Mouse (Mus musculus): Measurements from ENCODE around the gene Alg9.
"Not testable (repeated sequence)": the region's sequence is repeated elsewhere in the genome, so short reads cannot be mapped to it uniquely, and the experiment has no call there.

The Alg9 gene

DNA sequence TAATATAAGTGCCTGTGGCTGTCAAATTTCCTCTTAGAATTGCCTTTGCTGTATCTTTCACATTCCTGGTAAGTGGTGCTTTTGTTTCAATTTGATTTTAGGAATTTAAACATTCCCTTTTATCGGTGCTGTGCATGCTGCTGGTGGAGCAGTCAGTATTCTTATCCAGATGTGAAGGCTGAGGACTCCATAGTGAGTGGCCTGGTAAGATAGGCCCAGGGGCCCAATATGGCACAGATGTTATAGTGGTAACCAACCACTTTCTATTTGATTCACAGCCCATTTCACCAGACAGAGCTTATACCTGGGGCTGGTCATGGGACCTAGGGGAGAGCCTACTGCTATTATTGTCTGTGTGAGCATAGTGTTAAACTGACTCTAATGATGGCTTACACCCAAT, 41.7 kb downstream of the Alg9 start:
- no peak for DNase-seq (ENCODE audit: low read depth, low spot score)

- no peak for DNase-seq (ENCODE audit: low read depth, low spot score)
Observed at GRCm38 (mm10) chr9:50818050-50818449, 43.2 kb downstream of the Alg9 start.

GRCm38 (mm10) chr9:50819716-50820115, 44.9 kb downstream of the Alg9 start:
- DNase-seq (ENCODE audit: low read depth, low spot score), result no peak

GRCm38 (mm10) chr9:50821651-50822050, 46.8 kb downstream of the Alg9 start:
- DNase-seq (ENCODE audit: low read depth, low spot score), result no peak

GRCm38 (mm10) chr9:50822216-50822615, 47.4 kb downstream of the Alg9 start:
- DNase-seq (ENCODE audit: low read depth, low spot score), result no peak

DNA sequence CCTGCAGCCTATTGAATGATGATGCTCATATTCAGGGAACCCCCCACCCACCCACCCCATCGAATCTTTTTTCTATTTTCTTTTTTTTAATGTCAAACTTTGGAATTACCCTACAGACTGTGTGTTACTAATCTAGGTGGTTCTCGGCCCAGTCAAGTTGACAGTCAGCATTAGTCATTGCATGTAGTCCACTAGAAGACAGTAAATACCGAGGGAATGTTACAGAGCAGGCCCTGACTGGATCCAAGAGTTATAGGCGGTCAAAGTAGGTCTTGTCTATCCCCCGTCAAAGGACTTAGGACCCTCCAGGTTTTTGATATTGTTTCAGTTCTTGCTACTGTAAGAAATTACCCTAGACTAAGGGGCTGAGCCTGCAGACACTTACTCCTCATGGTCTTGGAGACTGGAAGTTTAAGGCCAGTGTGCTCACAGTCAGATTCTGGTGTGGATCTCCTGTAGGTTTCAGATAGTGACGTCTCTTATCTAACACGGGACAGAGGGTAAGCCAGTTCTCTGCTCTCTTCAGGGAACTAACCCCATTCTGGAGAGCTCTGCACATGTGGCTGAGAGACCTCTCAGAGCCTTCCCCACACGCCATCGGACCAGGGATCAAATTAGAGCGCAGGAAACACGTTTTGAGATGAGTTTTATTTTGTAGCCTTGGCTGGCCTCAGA, 49.1 kb downstream of the Alg9 start:
- DNase-seq (ENCODE audit: low read depth, low spot score), result no peak

DNA sequence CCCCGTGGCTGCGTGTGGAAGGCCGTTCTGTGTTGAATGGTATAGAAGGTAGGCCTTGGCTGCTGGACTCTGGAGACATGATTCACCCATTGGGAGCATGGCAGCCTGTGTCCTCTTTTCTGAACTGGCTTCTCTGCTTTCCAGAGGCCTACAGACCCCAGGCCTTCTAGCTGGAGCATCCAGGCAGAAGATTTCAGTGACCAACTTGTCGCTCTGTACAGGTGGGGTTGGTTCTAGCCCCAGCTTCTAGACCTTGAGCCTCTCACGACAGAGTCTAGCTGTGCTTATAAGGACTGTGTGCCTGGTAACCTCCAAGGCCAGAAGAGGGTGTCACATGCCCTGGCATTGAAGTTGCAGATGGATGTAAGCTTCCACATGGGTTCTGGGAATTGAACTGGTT, 56.7 kb downstream of the Alg9 start:
- no peak for DNase-seq (ENCODE audit: low read depth, low spot score)

GRCm38 (mm10) chr9:50832162-50832561, 57.3 kb downstream of the Alg9 start:
- DNase-seq (ENCODE audit: low read depth, low spot score), result no peak

DNA sequence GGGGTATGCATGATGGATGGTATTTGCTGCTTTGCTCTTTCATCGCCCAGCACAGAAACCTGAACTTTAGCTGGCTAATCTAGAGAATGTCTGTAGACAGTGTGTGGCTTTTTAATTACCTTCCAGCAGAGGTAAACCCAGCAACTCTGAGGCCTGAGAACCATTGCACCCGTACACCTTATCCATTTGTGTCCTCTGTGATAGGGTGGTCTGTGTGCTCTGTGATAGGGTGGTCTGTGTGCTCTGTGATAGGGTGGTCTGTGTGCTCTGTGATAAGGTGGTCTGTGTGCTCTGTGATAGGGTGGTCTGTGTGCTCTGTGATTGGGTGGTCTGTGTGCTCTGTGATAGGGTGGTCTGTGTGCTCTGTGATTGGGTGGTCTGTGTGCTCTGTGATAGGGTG, 57.8 kb downstream of the Alg9 start:
- not testable (repeated sequence) for DNase-seq (ENCODE audit: low read depth, low spot score)

- DNase-seq (ENCODE audit: low read depth, low spot score), result no peak
Observed at GRCm38 (mm10) chr9:50833786-50834185, 59.0 kb downstream of the Alg9 start.

GRCm38 (mm10) chr9:50835068-50835705, 60.4 kb downstream of the Alg9 start:
- DNase-seq (ENCODE audit: low read depth, low spot score), result no peak

GRCm38 (mm10) chr9:50836097-50836496, 61.3 kb downstream of the Alg9 start:
- DNase-seq (ENCODE audit: low read depth, low spot score), result no peak

- DNase-seq (ENCODE audit: low read depth, low spot score), result no peak
Observed at GRCm38 (mm10) chr9:50841079-50841789, 66.4 kb downstream of the Alg9 start.

DNA sequence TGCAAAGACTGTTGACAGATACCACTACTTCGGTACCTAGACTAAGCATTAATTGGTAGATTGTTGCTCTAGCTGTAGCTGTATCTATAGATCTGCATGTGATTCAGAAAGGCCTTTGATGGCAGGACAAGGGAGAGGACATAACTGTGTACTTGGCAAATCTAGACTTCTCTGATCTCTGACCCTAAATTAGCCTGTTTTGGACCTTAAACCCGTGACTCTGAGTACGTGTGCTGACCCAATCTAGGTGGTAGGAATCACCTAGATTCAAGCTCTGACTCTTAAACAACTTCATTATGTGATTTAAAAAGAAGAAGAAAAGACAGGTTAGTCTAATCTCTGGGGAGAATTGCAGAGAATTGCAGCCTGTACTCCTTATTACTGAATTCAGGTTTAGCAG, 70.3 kb downstream of the Alg9 start, which contains the start of gene Ppp2r1b:
Gene Ppp2r1b (plus strand): TSS at position 221 of the 400 bp plus-strand sequence.
- no peak for DNase-seq (ENCODE audit: low read depth, low spot score)

DNA sequence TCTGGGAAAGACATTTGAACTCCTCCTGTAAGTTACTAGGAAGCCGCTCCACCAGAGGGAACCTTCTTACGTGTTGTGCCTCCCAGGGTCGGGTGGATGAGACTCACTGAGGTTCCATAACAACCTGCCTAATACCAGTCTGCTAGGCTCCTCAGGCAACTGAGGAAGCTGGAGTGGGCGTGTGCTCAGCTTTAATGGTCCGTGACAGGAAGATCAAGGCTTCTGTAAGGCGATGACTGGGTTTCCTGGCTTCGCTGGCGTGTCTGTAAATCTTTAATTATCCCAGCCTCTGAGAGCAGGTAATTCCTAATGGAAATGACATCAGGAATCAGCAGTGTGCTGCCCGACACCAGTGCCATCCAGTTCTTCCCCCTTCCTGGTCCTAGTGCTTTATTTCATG, 70.7 kb downstream of the Alg9 start:
- peak; percentile 14 for DNase-seq (ENCODE audit: low read depth, low spot score)

DNA sequence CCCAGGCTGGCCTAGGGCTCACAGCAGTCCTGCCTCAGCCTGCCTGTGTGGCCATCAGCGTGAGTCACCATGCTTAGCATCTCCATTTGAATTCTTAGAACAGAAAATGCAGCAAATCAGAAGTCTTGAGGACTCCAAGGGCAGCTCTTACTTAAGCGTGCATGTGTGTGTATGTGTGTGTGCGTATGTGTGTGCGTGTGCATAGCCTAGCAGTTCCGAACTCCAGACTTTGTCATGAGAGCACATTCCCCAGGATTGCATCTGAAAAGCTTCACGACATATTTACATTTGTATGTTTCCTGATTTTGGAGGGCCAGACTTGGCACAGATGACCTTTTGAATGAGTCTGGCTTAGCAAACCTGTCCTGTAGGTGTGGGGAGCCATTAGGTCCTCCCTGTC, 72.3 kb downstream of the Alg9 start:
- DNase-seq (ENCODE audit: low read depth, low spot score), result no peak

- no peak for DNase-seq (ENCODE audit: low read depth, low spot score)
Observed at GRCm38 (mm10) chr9:50847606-50848368, 73.0 kb downstream of the Alg9 start.

DNA sequence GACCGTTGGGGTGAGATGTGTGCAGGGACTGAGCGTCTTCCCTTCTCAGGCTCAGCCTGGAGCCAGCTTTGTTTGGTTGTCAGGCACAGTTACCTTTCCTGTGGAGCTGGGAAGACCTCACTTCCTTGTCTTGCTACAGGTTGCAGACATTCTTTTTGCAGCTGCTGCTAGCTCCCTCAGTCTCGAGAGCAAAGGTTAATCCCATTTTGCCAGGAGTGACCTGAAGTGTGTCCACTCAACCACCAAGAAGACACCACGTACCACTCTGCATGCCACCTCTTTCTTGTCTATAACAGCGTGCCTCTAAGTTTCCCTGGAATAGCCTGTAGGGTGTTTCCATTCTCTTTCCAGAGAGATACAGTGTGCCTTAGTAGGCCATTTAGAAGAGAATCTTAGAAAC, 74.0 kb downstream of the Alg9 start:
- no peak for DNase-seq (ENCODE audit: low read depth, low spot score)

DNA sequence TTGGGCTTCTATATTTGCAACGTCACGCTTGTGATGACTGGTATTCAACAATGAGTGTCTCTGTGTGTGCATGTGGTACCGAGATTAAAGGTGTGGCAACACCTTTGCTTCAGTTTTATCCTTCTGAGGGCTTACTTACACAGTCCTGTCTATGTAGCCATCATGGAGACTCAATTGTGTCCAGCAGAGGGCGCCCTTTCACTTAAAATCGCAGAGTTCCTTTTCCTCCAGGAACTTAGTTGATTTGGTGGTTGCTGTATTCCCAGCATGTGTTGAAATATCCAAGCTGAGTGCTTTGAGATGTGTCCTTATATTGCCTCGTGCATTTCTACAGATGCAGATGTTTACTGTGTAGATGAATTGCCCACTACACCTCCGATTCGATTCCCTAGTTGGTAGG, 74.4 kb downstream of the Alg9 start:
- DNase-seq (ENCODE audit: low read depth, low spot score), result peak; percentile 91

- no peak for DNase-seq (ENCODE audit: low read depth, low spot score)
Observed at GRCm38 (mm10) chr9:50849755-50850154, 74.9 kb downstream of the Alg9 start.

DNA sequence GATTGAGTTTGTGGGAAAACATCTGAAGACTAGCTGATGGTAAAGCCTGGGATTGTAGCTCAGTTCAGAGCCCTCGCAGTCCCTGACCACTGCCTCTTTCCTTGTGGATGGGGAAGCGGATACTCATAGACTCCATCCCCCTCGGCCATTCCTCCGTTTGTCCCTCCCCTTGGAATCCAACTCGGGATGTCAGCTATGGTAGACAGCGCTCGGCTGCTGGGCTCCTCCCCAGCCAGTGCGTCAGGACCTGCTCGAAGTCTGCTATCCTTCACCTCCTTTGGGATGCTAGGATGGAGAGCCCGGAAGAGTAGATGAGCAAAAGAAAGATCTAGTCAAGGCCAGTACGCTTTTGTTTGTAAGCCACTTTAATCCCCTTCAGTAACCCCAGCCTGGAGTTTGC, 75.5 kb downstream of the Alg9 start:
- no peak for DNase-seq (ENCODE audit: low read depth, low spot score)

- DNase-seq (ENCODE audit: low read depth, low spot score), result no peak
Observed at GRCm38 (mm10) chr9:50850713-50851112, 75.9 kb downstream of the Alg9 start.

Data from mesoderm, embryonic 11.5 days (tissue).